Mouse (Mus musculus) liver, embryonic 15.5 days (tissue): Measurements from ENCODE around the gene Myo18a. TPM values are rescaled to one million over a fixed set of nuclear protein-coding genes. Genes with fewer than 3 reads are reported as not detected.
A peak's percentile ranks its signal among the peaks of the same experiment; 100 is the strongest.

Experiments
- ATAC-seq: fragments of 200-750 bp; cut with Nextera tagmentation; 2 replicates; pipeline ENCODE4 v1.8.0; 2017; ENCODE audit warnings: moderate number of reproducible peaks, mild to moderate bottlenecking, moderate library complexity; ENCODE audit not compliant: insufficient read depth
- H3K27ac ChIP-seq: fragments of 300-500 bp; sonication (generic); replicated peaks from 2 replicates; pipeline ENCODE4 v1.5.1; 2015; ENCODE audit warnings: mild to moderate bottlenecking, inconsistent platforms
- H3K27me3 ChIP-seq: fragments of 300-500 bp; sonication (generic); 2 replicates; pipeline ENCODE4 v1.6.1; 2015; ENCODE audit warnings: mild to moderate bottlenecking, inconsistent platforms
- H3K36me3 ChIP-seq: fragments of 300-500 bp; sonication (generic); replicated peaks from 2 replicates; pipeline ENCODE4 v1.6.1; 2015; ENCODE audit warnings: moderate library complexity, mild to moderate bottlenecking, inconsistent platforms
- H3K4me1 ChIP-seq: fragments of 300-500 bp; sonication (generic); replicated peaks from 2 replicates; pipeline ENCODE4 v1.6.1; 2015; ENCODE audit warnings: inconsistent platforms
- H3K4me2 ChIP-seq: fragments of 300-500 bp; sonication (generic); 2 replicates; pipeline ENCODE4 v1.6.1; 2015; ENCODE audit warnings: moderate library complexity, mild to moderate bottlenecking, inconsistent platforms
- H3K4me3 ChIP-seq: fragments of 300-500 bp; sonication (generic); replicated peaks from 2 replicates; pipeline ENCODE4 v1.5.1; 2015; ENCODE audit warnings: mild to moderate bottlenecking, inconsistent platforms
- H3K9ac ChIP-seq: fragments of 300-500 bp; sonication (generic); 2 replicates; pipeline ENCODE4 v1.6.1; 2015; ENCODE audit warnings: moderate library complexity, mild to moderate bottlenecking, inconsistent platforms
- H3K9me3 ChIP-seq: fragments of 300-500 bp; sonication (generic); replicated peaks from 2 replicates; pipeline ENCODE4 v1.6.1; 2016; ENCODE audit warnings: inconsistent platforms
- WGBS: fragments of 180-500 bp; shearing (Covaris S2); methylation state at CpG from one replicate; pipeline ENCODE4 v1.1.7; 2015; ENCODE audit warnings: mixed read lengths; ENCODE audit not compliant: insufficient replicate concordance; 5-methylcytosine and 5-hydroxymethylcytosine counted together
- polyA plus RNA-seq: library from polyadenylated mRNA; unstranded; fragments of >200 nt; fragmentation: Nextera tagmentation; extraction: Ambion mirVana; gene quantifications from 2 replicates; pipeline ENCODE4 v1.2.1, GENCODE M21; 2015

Gene Myo18a
- polyA plus RNA-seq, 1 experiment from 2014 or later: 15.7 TPM

GRCm38 (mm10) chr11:77800491-77800868, 37.4 kb downstream of the Myo18a start:
- ATAC-seq: no peak
- Histone ChIP-seq H3K9me3 (no peaks in the 10 kb centered on the region), H3K36me3 (no peaks in the 10 kb centered on the region), H3K27ac (peak overlapping the region; percentile 67; the same call in 1 of the 2 replicates), H3K27me3 (no peaks in the 10 kb centered on the region), H3K4me2 (peak overlapping the region; percentile 58), H3K4me1 (peaks cover 41% of the 10 kb centered on the region), H3K9ac (no peak overlapping the region), H3K4me3 (peak overlapping the region; percentile 23)
- WGBS: 62% methylated on average over 9 of the region's 9 CpGs

GRCm38 (mm10) chr11:77800869-77801701, 38.0 kb downstream of the Myo18a start:
- H3K4me2 ChIP-seq: peak overlapping the region; percentile 58
- peaks cover 41% of the 10 kb centered on the region for H3K4me1 ChIP-seq
- peak overlapping the region; percentile 23 for H3K4me3 ChIP-seq
- no peak overlapping the region for H3K9ac ChIP-seq
- no peaks in the 10 kb centered on the region for H3K27me3 ChIP-seq
- no peaks in the 10 kb centered on the region for H3K36me3 ChIP-seq
- 9% methylated on average over 15 of the region's 15 CpGs for WGBS
- ATAC-seq: peak; percentile 76
- no peaks in the 10 kb centered on the region for H3K9me3 ChIP-seq
- peak overlapping the region; percentile 67 for H3K27ac ChIP-seq

- no peak overlapping the region for H3K9ac ChIP-seq
- no peaks in the 10 kb centered on the region for H3K9me3 ChIP-seq
- ATAC-seq: peak; percentile 7; the same call in 1 of the 2 replicates
- H3K27me3 ChIP-seq: no peaks in the 10 kb centered on the region
- H3K4me3 ChIP-seq: peak overlapping the region; percentile 20
- H3K4me1 ChIP-seq: peaks cover 42% of the 10 kb centered on the region
- H3K36me3 ChIP-seq: no peaks in the 10 kb centered on the region
- H3K27ac ChIP-seq: peak overlapping the region; percentile 55
- WGBS: 34% methylated on average over 9 of the region's 9 CpGs
- H3K4me2 ChIP-seq: peak overlapping the region; percentile 58
Measured at GRCm38 (mm10) chr11:77802341-77802865, 39.4 kb downstream of the Myo18a start.

- WGBS: 47% methylated on average over 2 of the region's 2 CpGs
- Histone ChIP-seq H3K4me3 (no peak overlapping the region), H3K27ac (no peak overlapping the region), H3K9me3 (no peaks in the 10 kb centered on the region), H3K36me3 (no peaks in the 10 kb centered on the region), H3K4me1 (peaks cover 35% of the 10 kb centered on the region), H3K9ac (no peak overlapping the region), H3K4me2 (no peak overlapping the region), H3K27me3 (no peaks in the 10 kb centered on the region)
- no peak for ATAC-seq
Measured at GRCm38 (mm10) chr11:77806218-77806617, 43.2 kb downstream of the Myo18a start.

GRCm38 (mm10) chr11:77806855-77807254, 43.8 kb downstream of the Myo18a start:
- no peaks in the 10 kb centered on the region for H3K9me3 ChIP-seq
- H3K36me3 ChIP-seq: peaks cover under 1% of the 10 kb centered on the region; the same call in 1 of the 2 replicates
- WGBS: 67% methylated on average over 6 of the region's 6 CpGs
- no peak overlapping the region for H3K4me2 ChIP-seq
- H3K4me3 ChIP-seq: no peak overlapping the region
- no peak overlapping the region for H3K27ac ChIP-seq
- ATAC-seq: no peak
- peaks cover 29% of the 10 kb centered on the region for H3K4me1 ChIP-seq
- no peak overlapping the region for H3K9ac ChIP-seq
- H3K27me3 ChIP-seq: no peaks in the 10 kb centered on the region

- Histone ChIP-seq H3K27me3 (no peaks in the 10 kb centered on the region), H3K9me3 (no peaks in the 10 kb centered on the region), H3K4me1 (peaks cover 17% of the 10 kb centered on the region), H3K4me3 (no peak overlapping the region), H3K9ac (no peak overlapping the region), H3K4me2 (no peak overlapping the region), H3K36me3 (peaks cover 10% of the 10 kb centered on the region; the same call in 1 of the 2 replicates), H3K27ac (no peak overlapping the region)
- WGBS: 56% methylated on average over 5 of the region's 5 CpGs
- no peak for ATAC-seq
Measured at GRCm38 (mm10) chr11:77808051-77808465, 45.0 kb downstream of the Myo18a start.

GRCm38 (mm10) chr11:77809215-77809614, 46.2 kb downstream of the Myo18a start:
- peaks cover 10% of the 10 kb centered on the region; the same call in 1 of the 2 replicates for H3K36me3 ChIP-seq
- no peak overlapping the region for H3K27ac ChIP-seq
- WGBS: 76% methylated on average over 4 of the region's 4 CpGs
- no peak overlapping the region for H3K4me3 ChIP-seq
- peaks cover 14% of the 10 kb centered on the region for H3K4me1 ChIP-seq
- H3K27me3 ChIP-seq: no peaks in the 10 kb centered on the region
- ATAC-seq: no peak
- no peak overlapping the region for H3K4me2 ChIP-seq
- H3K9me3 ChIP-seq: no peaks in the 10 kb centered on the region
- H3K9ac ChIP-seq: no peak overlapping the region

- no peak for ATAC-seq
- 58% methylated on average over 6 of the region's 6 CpGs for WGBS
- no peak overlapping the region for H3K4me2 ChIP-seq
Measured at GRCm38 (mm10) chr11:77810018-77810417, 47.0 kb downstream of the Myo18a start.

GRCm38 (mm10) chr11:77813969-77814368, 50.9 kb downstream of the Myo18a start:
- H3K4me2 ChIP-seq: no peak overlapping the region
- H3K36me3 ChIP-seq: peaks cover 27% of the 10 kb centered on the region
- no peaks in the 10 kb centered on the region for H3K27me3 ChIP-seq
- peaks cover 8% of the 10 kb centered on the region; the same call in 1 of the 2 replicates for H3K4me1 ChIP-seq
- H3K9ac ChIP-seq: no peak overlapping the region
- H3K9me3 ChIP-seq: no peaks in the 10 kb centered on the region
- ATAC-seq: no peak
- no peak overlapping the region for H3K27ac ChIP-seq
- WGBS: 76% methylated on average over 2 of the region's 2 CpGs
- H3K4me3 ChIP-seq: no peak overlapping the region

More at GRCm38 (mm10) chr11:77810018-77810417, 47.0 kb downstream of the Myo18a start:
- H3K9me3 ChIP-seq: no peaks in the 10 kb centered on the region
- peaks cover 10% of the 10 kb centered on the region; the same call in 1 of the 2 replicates for H3K36me3 ChIP-seq
- no peaks in the 10 kb centered on the region for H3K27me3 ChIP-seq
- no peak overlapping the region for H3K4me3 ChIP-seq
- peaks cover 14% of the 10 kb centered on the region for H3K4me1 ChIP-seq
- no peak overlapping the region for H3K9ac ChIP-seq
- H3K27ac ChIP-seq: no peak overlapping the region

- H3K4me1 ChIP-seq: peaks cover 2% of the 10 kb centered on the region; the same call in 1 of the 2 replicates
- peaks cover 46% of the 10 kb centered on the region for H3K36me3 ChIP-seq
- no peak overlapping the region for H3K27ac ChIP-seq
- H3K4me3 ChIP-seq: no peak overlapping the region
- no peak overlapping the region for H3K9ac ChIP-seq
- no peak for ATAC-seq
- H3K4me2 ChIP-seq: no peak overlapping the region
- 25% methylated on average over 3 of the region's 3 CpGs for WGBS
- no peaks in the 10 kb centered on the region for H3K9me3 ChIP-seq
- H3K27me3 ChIP-seq: no peaks in the 10 kb centered on the region
Measured at GRCm38 (mm10) chr11:77816003-77816402, 53.0 kb downstream of the Myo18a start.

GRCm38 (mm10) chr11:77821648-77822047, 58.6 kb downstream of the Myo18a start:
- ATAC-seq: no peak
- no peak overlapping the region for H3K27ac ChIP-seq
- no peak overlapping the region for H3K9ac ChIP-seq
- no peaks in the 10 kb centered on the region for H3K9me3 ChIP-seq
- H3K4me3 ChIP-seq: no peak overlapping the region
- WGBS: 32% methylated on average over 8 of the region's 8 CpGs
- H3K4me2 ChIP-seq: no peak overlapping the region
- no peaks in the 10 kb centered on the region for H3K27me3 ChIP-seq
- peaks cover 76% of the 10 kb centered on the region for H3K36me3 ChIP-seq
- H3K4me1 ChIP-seq: no peaks in the 10 kb centered on the region
